Mouse (Mus musculus): Measurements from ENCODE around the gene Gm26992. TPM values are rescaled to one million over a fixed set of nuclear protein-coding genes. Genes with fewer than 3 reads are reported as not detected.

Gm26992 gene
- not detected in 2 replicates for polyA plus RNA-seq (2015; fragmentation: Nextera tagmentation; extraction: Ambion mirVana)

DNA sequence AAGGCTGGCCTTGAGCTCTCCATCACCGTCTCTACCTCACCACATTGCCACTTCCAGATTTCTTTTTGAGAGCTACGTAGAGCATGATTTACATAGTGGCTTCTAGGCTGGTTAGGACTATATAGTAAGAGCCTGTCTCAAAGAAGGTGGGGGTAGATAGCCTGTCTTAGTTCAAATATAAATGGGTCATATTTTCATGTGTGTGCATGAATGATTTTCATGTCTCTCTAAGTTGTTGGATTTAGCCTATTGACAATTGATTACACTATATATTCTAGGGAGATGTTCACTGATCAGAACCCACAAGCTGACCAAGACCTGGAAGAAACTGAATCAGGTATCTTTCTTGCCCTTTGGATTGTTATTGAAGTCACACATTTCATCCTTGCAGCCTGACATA, at the start of gene Gm26992:
Gene Gm26992, plus strand, starts transcription at position 301 of the 400 bp plus-strand sequence.
- H3K36me3 ChIP-seq = no peaks in the 10 kb centered on the region
- no peaks in the 10 kb centered on the region for H3K4me1 ChIP-seq (replicated peaks)
- H3K27me3 ChIP-seq = peaks cover 65% of the 10 kb centered on the region
- no peak within 1 kb of the TSS for H3K9ac ChIP-seq
- no peak within 1 kb of the TSS for H3K4me3 ChIP-seq
- no peak for ATAC-seq (ENCODE audit: low read depth)
- H3K9me3 ChIP-seq = no peaks in the 10 kb centered on the region
- no peak within 1 kb of the TSS for H3K27ac ChIP-seq (replicated peaks)
- no peak within 1 kb of the TSS for H3K4me2 ChIP-seq
- WGBS = 92% methylated on average over 2 of the region's 2 CpGs

DNA sequence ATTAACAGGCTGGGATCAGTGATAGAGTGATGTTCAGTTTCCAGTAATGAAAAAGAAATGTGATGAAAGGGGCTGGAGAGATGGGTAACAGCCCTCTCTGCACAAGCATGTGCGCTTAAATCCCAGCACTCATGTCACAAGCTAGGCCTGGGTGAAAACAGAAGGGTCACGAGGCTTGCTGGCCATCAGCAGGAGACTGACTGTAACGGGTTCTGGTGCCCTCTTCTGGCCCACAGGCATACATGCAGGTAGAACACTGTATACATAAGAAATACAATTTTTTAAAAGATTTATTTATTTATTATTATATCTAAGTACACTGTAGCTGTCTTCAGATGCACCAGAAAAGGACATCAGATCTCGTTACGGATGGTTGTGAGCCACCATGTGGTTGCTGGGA, 47.6 kb upstream of the Gm26992 start:
- no peak overlapping the region for H3K4me3 ChIP-seq
- no peaks in the 10 kb centered on the region for H3K9me3 ChIP-seq
- H3K4me1 ChIP-seq (replicated peaks) = no peaks in the 10 kb centered on the region
- H3K36me3 ChIP-seq = no peaks in the 10 kb centered on the region
- peaks cover 58% of the 10 kb centered on the region for H3K27me3 ChIP-seq
- WGBS = 62% methylated on average over 5 of the region's 5 CpGs
- no peak for ATAC-seq (ENCODE audit: low read depth)
- no peak overlapping the region for H3K4me2 ChIP-seq
- H3K9ac ChIP-seq = no peak overlapping the region
- no peak overlapping the region for H3K27ac ChIP-seq (replicated peaks)

DNA sequence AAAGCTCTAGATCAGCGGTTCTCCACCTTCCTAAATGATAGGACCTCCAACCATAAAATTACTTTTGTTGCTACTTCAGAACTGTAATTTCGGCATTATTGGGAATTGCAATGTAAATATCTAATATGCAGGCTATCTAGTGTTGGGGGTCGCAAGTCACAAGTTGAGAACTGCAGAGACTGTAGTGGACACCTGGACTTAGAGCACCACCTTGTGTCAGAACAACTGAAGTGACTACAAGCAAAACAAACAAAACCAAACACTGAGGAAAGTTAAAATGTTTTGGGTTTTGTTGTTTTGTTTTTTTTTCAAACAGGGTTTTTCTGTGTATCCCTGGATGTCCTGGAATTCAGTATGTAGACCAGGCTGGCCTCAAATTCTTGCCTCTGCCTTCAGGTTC, 37.3 kb upstream of the Gm26992 start:
- Histone ChIP-seq H3K27me3 (peaks cover 77% of the 10 kb centered on the region), H3K36me3 (no peaks in the 10 kb centered on the region), H3K4me2 (no peak overlapping the region), H3K4me3 (no peak overlapping the region), H3K9me3 (no peaks in the 10 kb centered on the region), H3K9ac (no peak overlapping the region), H3K4me1 (replicated peaks) (no peaks in the 10 kb centered on the region), H3K27ac (replicated peaks) (no peak overlapping the region)
- no peak for ATAC-seq (ENCODE audit: low read depth)
- WGBS = 74% methylated on average over 3 of the region's 3 CpGs

DNA sequence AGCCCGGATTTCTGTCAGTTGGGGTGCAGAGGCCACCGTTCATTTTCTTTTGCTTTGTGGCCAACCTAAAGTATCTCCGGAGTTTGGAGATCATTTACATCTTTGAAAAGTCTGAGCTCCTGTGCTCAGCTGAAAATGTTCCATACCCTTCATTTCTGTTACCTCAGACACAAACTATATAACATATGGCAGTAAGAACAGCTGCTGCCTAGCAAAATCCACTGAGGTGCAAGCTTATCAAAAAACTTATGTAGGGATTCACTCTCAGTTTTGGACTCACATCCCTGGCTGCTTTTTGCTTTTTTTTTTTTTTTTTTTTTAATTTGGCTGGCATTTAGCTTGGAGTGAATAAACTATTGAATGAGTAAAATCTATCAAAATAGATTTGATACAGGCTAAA, 33.7 kb upstream of the Gm26992 start:
- H3K4me2 ChIP-seq = no peak overlapping the region
- no peak overlapping the region for H3K9ac ChIP-seq
- ATAC-seq (ENCODE audit: low read depth) = no peak
- H3K4me1 ChIP-seq (replicated peaks) = no peaks in the 10 kb centered on the region
- H3K36me3 ChIP-seq = no peaks in the 10 kb centered on the region
- no peak overlapping the region for H3K4me3 ChIP-seq
- peaks cover 58% of the 10 kb centered on the region for H3K27me3 ChIP-seq
- 82% methylated on average over 3 of the region's 3 CpGs for WGBS
- H3K9me3 ChIP-seq = no peaks in the 10 kb centered on the region
- no peak overlapping the region for H3K27ac ChIP-seq (replicated peaks)

DNA sequence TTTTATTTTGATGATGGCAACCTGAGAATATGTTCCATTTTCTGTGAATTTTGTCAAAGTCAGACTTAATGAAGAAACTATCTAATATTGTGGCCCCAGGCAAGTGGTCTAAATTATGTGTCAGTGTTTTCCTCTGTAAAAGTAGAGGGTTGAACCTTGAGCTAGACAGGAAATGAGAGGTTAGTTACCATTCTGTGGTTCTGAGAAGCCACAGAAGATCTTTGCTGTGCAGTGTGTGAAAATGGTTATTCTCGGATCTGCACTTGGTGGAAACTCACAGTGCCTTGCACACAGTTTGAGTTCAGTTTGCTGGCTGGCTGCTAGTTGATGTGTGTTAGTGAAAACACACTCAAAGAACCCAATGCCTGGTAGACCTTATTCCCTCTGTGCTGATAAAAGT, 28.0 kb upstream of the Gm26992 start:
- 73% methylated on average over 1 of the region's 1 CpGs for WGBS
- H3K4me1 ChIP-seq (replicated peaks) = no peaks in the 10 kb centered on the region
- no peak overlapping the region for H3K4me2 ChIP-seq
- no peak overlapping the region for H3K9ac ChIP-seq
- H3K27ac ChIP-seq (replicated peaks) = no peak overlapping the region
- H3K4me3 ChIP-seq = no peak overlapping the region
- H3K27me3 ChIP-seq = peaks cover 65% of the 10 kb centered on the region
- no peaks in the 10 kb centered on the region for H3K36me3 ChIP-seq
- no peak for ATAC-seq (ENCODE audit: low read depth)
- no peaks in the 10 kb centered on the region for H3K9me3 ChIP-seq

DNA sequence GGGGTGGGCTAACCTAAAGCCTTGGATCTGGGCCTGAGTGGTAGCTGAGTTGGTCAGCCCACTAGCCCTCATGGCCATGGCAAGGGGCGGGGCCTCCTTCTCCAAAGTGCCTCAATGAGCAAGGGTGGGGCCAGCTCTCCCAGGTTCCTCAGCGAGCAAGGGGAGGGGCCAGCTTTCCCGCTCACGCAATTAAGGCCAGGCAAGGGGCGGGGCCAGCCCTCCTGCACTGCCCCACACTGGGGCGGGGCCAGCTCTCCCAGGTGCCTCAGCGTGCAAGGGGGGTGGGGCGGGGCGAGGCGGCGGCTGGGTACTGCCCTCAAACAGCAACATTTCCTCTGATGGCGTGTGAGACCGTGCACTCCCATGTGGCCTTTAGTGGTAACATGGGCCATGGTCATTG, 16.8 kb upstream of the Gm26992 start:
- peaks cover 64% of the 10 kb centered on the region for H3K27me3 ChIP-seq

DNA sequence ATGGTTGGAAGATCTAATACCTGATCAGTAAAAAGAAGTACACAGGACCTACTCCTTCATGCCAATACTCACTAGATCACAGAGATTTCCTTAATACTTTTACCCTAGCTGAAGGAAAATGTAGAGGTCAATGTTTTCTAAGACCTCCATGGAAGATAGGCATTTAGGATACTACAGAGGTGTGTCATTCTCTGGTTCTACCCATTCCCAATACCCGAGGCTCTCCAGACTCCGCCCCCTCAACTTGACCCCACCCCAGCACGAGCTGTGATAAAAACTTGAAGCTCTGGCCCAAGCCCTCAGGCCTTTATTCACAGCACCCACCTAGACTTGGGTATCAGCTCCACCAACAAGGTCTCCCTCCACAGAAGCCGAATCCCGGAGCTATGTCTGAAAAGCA, 7.6 kb upstream of the Gm26992 start, which contains the start of gene Tsx:
Gene Tsx, plus strand, starts transcription at position 301 of the 400 bp plus-strand sequence.
- Histone ChIP-seq H3K9ac (no peak within 1 kb of the TSS), H3K36me3 (no peaks in the 10 kb centered on the region), H3K27me3 (peaks cover 78% of the 10 kb centered on the region), H3K9me3 (no peaks in the 10 kb centered on the region), H3K27ac (replicated peaks) (no peak within 1 kb of the TSS), H3K4me2 (no peak within 1 kb of the TSS), H3K4me3 (no peak within 1 kb of the TSS), H3K4me1 (replicated peaks) (no peaks in the 10 kb centered on the region)
- WGBS = 77% methylated on average over 5 of the region's 5 CpGs
- ATAC-seq (ENCODE audit: low read depth) = no peak

More for the DNA sequence above, 16.8 kb upstream of the Gm26992 start:
- H3K9me3 ChIP-seq = no peaks in the 10 kb centered on the region
- H3K9ac ChIP-seq = no peak overlapping the region
- no peak overlapping the region for H3K4me3 ChIP-seq
- no peak for ATAC-seq (ENCODE audit: low read depth)
- 48% methylated on average over 13 of the region's 13 CpGs for WGBS
- no peak overlapping the region for H3K4me2 ChIP-seq
- H3K27ac ChIP-seq (replicated peaks) = no peak overlapping the region
- no peaks in the 10 kb centered on the region for H3K4me1 ChIP-seq (replicated peaks)
- H3K36me3 ChIP-seq = no peaks in the 10 kb centered on the region

DNA sequence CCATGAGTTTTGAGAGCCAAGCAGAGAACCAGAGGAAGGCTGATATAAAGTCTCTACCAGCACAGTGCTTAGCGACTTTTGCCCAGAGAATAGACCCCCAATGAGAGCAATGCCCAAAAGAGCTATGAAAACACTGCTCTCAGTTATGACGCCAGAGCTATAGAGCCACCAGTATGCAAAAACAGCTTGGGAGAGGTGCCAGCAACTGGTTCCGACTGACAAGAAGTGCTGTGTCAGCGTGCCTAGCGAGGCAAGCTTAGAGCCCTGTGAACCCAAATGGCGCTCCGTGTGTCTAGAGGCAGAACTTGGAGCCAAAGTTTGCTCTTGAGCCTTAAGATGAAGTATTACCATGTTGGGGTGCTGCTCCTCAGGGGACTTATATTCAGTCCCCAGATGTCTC, 5.9 kb downstream of the Gm26992 start:
- no peaks in the 10 kb centered on the region for H3K4me1 ChIP-seq (replicated peaks)
- no peak overlapping the region for H3K27ac ChIP-seq (replicated peaks)
- H3K27me3 ChIP-seq = peaks cover 60% of the 10 kb centered on the region
- no peak overlapping the region for H3K9ac ChIP-seq
- H3K4me2 ChIP-seq = no peak overlapping the region
- H3K36me3 ChIP-seq = no peaks in the 10 kb centered on the region
- no peak overlapping the region for H3K4me3 ChIP-seq
- no peaks in the 10 kb centered on the region for H3K9me3 ChIP-seq
- ATAC-seq (ENCODE audit: low read depth) = no peak
- WGBS = 75% methylated on average over 7 of the region's 7 CpGs

DNA sequence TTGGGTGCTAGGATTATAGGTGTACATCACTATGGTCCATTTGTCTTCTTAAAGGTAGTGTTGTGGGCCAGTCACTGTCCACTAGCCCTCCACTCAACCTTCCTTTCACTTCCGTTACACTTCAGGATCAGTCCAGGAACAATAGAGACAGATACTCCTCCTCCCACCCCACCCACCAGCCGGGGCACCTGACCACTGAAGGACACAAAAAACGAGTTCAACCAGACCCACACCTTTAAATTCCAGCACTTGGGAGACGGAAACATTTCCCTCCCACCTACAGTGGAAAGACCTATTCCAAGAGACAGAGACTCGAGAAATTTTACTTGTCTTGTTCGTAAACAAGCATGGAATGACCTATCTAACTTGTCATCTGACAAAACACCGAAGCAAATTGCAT, 10.5 kb downstream of the Gm26992 start:
- ATAC-seq (ENCODE audit: low read depth) = no peak
- 80% methylated on average over 7 of the region's 7 CpGs for WGBS

DNA sequence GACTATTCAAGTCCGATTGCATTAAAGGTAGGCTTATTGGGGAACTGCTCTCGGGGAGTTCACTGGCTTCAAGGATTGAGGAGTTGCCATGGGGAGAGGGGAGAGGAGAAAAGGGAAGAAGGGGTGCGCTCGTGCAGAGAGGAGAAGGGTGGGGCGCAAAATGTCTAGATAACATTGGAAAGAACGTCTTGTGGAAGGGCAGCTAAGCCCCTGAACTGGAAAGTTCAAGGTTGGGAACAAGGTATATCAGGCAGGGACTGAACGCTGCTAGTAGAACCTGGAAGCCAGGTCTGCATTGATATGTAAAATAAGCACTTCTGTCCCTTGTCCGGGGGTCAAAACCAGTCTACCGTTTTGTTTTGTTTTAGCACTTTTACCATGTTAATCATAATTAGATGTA, 16.2 kb downstream of the Gm26992 start:
- H3K4me1 ChIP-seq (replicated peaks) = no peaks in the 10 kb centered on the region
- peaks cover 73% of the 10 kb centered on the region for H3K27me3 ChIP-seq
- H3K9ac ChIP-seq = no peak overlapping the region
- no peak overlapping the region for H3K27ac ChIP-seq (replicated peaks)
- no peak overlapping the region for H3K4me2 ChIP-seq
- no peak for ATAC-seq (ENCODE audit: low read depth)
- WGBS = 28% methylated on average over 9 of the region's 9 CpGs
- H3K9me3 ChIP-seq = no peaks in the 10 kb centered on the region
- H3K4me3 ChIP-seq = no peak overlapping the region
- H3K36me3 ChIP-seq = no peaks in the 10 kb centered on the region

More for the DNA sequence above, 10.5 kb downstream of the Gm26992 start:
- H3K4me3 ChIP-seq = no peak overlapping the region
- no peaks in the 10 kb centered on the region for H3K4me1 ChIP-seq (replicated peaks)
- no peak overlapping the region for H3K9ac ChIP-seq
- H3K4me2 ChIP-seq = no peak overlapping the region
- no peaks in the 10 kb centered on the region for H3K9me3 ChIP-seq
- no peak overlapping the region for H3K27ac ChIP-seq (replicated peaks)
- H3K36me3 ChIP-seq = no peaks in the 10 kb centered on the region
- peaks cover 78% of the 10 kb centered on the region for H3K27me3 ChIP-seq

DNA sequence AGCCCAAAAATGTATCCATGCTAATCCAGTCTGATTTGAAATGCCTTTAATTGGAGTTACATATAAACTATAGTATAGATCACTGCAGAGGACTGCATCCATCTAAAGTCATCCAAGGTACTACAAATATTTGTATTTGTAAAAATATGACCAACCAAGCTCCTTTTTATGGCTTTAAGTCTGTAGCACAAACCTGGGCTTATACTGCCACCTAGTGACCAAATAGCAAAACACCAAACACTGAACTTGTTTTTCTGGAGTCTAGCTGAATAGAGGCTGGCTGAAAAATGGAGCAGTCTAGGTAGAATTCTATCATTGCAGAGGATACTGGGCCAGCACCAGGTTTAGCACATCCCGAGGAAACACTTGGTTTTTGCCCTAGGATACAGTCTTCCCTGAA, 19.0 kb downstream of the Gm26992 start:
- no peak for ATAC-seq (ENCODE audit: low read depth)
- Histone ChIP-seq H3K4me3 (no peak overlapping the region), H3K9ac (no peak overlapping the region), H3K9me3 (no peaks in the 10 kb centered on the region), H3K36me3 (no peaks in the 10 kb centered on the region), H3K27ac (replicated peaks) (no peak overlapping the region), H3K4me2 (no peak overlapping the region), H3K27me3 (peaks cover 68% of the 10 kb centered on the region), H3K4me1 (replicated peaks) (no peaks in the 10 kb centered on the region)
- 4% methylated on average over 1 of the region's 1 CpGs for WGBS

DNA sequence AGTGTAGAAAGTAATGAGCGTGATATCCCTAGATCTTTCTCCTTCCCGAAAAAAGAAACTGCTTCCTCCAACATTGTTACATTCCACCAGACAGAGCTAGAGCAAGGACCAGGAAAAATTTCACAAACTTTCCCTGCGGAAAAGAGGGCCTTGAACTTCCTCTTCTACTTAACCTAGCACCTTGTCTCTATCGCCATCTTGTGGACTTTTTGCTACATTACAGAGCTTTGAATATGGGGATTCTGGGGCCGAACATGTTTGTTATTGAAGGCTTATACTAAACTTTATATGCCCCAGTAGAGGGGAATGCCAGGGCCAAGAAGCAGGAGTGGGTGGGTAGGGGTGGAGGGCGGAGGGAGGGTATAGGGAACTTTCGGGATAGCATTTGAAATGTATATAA, 21.9 kb downstream of the Gm26992 start:
- Histone ChIP-seq H3K27me3 (peaks cover 67% of the 10 kb centered on the region), H3K4me2 (no peak overlapping the region), H3K4me3 (no peak overlapping the region), H3K4me1 (replicated peaks) (no peaks in the 10 kb centered on the region), H3K9me3 (no peaks in the 10 kb centered on the region), H3K9ac (no peak overlapping the region), H3K36me3 (no peaks in the 10 kb centered on the region), H3K27ac (replicated peaks) (no peak overlapping the region)
- ATAC-seq (ENCODE audit: low read depth) = no peak
- 37% methylated on average over 7 of the region's 7 CpGs for WGBS

DNA sequence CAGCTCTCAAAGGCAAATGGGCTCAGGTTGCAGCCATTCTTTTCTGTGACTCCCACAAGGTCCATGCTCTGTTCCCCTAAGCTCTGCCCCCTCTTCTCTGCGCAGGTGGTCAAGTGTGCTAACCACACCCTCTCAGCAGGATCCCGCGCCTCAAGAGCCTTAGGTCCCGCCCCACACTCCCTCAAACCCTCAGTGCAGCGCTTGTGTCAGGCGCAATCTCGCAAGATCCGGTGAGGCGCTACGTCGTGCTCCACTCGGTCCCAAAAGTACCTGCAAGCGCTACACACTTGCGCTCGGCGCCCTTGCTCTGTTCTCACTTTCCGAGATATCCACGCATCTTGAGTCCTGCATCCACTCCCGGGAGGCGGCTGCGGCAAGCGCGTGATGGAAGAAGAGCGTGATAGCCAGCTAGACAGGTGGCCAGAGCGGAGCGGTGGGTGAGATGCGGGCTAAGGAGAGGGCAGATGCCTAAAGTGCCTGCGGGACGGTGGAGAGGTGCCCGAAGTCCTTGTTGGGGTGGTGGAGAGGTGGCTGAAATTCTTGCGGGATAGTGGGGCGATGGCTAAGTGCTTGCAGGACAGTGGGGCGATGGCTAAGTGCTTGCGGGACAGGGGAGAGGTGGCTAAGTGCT, 25.8 kb downstream of the Gm26992 start:
- Histone ChIP-seq H3K9me3 (no peaks in the 10 kb centered on the region), H3K4me2 (peak overlapping the region; percentile 62), H3K9ac (peak overlapping the region; percentile 43; the same call in 1 of the 2 replicates), H3K36me3 (no peaks in the 10 kb centered on the region), H3K27ac (replicated peaks) (no peak overlapping the region), H3K27me3 (peaks cover 75% of the 10 kb centered on the region), H3K4me1 (replicated peaks) (no peaks in the 10 kb centered on the region), H3K4me3 (peak overlapping the region; percentile 31)
- WGBS = 8% methylated on average over 34 of the region's 34 CpGs
- peak; percentile 27; the same call in 1 of the 2 replicates for ATAC-seq (ENCODE audit: low read depth)
